Mouse (Mus musculus): ENCODE data around the gene Trhr2. TPM values are rescaled to one million over a fixed set of nuclear protein-coding genes. Genes with fewer than 3 reads are reported as not detected.

Trhr2 gene
- polyA plus RNA-seq, 1 experiment: not detected

GRCm38 (mm10) chr8:122307836-122308235 is 52.7 kb downstream of the Trhr2 start:
- DNase-seq (ENCODE audit: low read depth): no peak

Other genes with a start within 250 kb of the Trhr2 start
- gene Zfpm1, start 78.6 kb downstream of the Trhr2 start, polyA plus RNA-seq (2012; rRNA removed): 23.3 and 27.8 TPM in 2 replicates
- gene Zc3h18, start 15.9 kb upstream of the Trhr2 start, polyA plus RNA-seq (2012; rRNA removed): 18.9 and 22.1 TPM in 2 replicates
- 0.33 and 0.34 TPM in 2 replicates for gene Il17c, start 61.3 kb upstream of the Trhr2 start, polyA plus RNA-seq (2012; rRNA removed)
- 72.6 and 73.9 TPM in 2 replicates for gene Cyba, start 72.2 kb upstream of the Trhr2 start, polyA plus RNA-seq (2012; rRNA removed)
- gene Mvd, start 82.7 kb upstream of the Trhr2 start, polyA plus RNA-seq (2012; rRNA removed): 31.6 and 42.7 TPM in 2 replicates
- 1.9 and 2.4 TPM in 2 replicates for gene Snai3, start 100.0 kb upstream of the Trhr2 start, polyA plus RNA-seq (2012; rRNA removed)
- gene Rnf166, start 115.3 kb upstream of the Trhr2 start, polyA plus RNA-seq (2012; rRNA removed): 66.8 and 72.7 TPM in 2 replicates
- 16.1 and 21.8 TPM in 2 replicates for gene Ctu2, start 115.4 kb upstream of the Trhr2 start, polyA plus RNA-seq (2012; rRNA removed)
- 161 and 162 TPM in 2 replicates for gene Piezo1, start 190.6 kb upstream of the Trhr2 start, polyA plus RNA-seq (2012; rRNA removed)
- gene Cdt1, start 207.3 kb upstream of the Trhr2 start, polyA plus RNA-seq (2012; rRNA removed): 4.6 and 5.6 TPM in 2 replicates
- gene Aprt, start 216.2 kb upstream of the Trhr2 start, polyA plus RNA-seq (2012; rRNA removed): 34.5 and 42.2 TPM in 2 replicates

All from gonadal fat pad, adult 2 months (tissue).